Comparison of ENCODE assay signal across 17 mouse cellular contexts in genomic region chr5:104009421-104009820, GRCm38 (mm10). TPM values are rescaled to one million over a fixed set of nuclear protein-coding genes. Genes with fewer than 3 reads are reported as not detected.
"Had no signal": no experiment of that assay in that cellular context is flagged by ENCODE, and none has a peak within 500 bp of the region (broad histone marks: within the 10 kb centered on the region; RNA-seq: fewer than 3 reads in every experiment).

No protein-coding gene starts in this region.

- H3K27ac ChIP-seq: neural tube, embryonic 13.5 days; neural tube, embryonic 15.5 days; stomach, embryonic 15.5 days; stomach, postnatal 0 days had no signal

- H3K9me3 ChIP-seq: neural tube, embryonic 13.5 days; neural tube, embryonic 15.5 days; stomach, embryonic 15.5 days had no signal

- H3K4me2 ChIP-seq: neural tube, embryonic 13.5 days; neural tube, embryonic 15.5 days; stomach, embryonic 15.5 days had no signal

- H3K36me3 ChIP-seq: neural tube, embryonic 13.5 days; neural tube, embryonic 15.5 days; stomach, embryonic 15.5 days had no signal

- H3K9ac ChIP-seq: neural tube, embryonic 13.5 days; neural tube, embryonic 15.5 days; stomach, embryonic 15.5 days had no signal

- H3K4me3 ChIP-seq: neural tube, embryonic 13.5 days; neural tube, embryonic 15.5 days; stomach, embryonic 15.5 days had no signal

- H3K4me1 ChIP-seq: neural tube, embryonic 13.5 days; neural tube, embryonic 15.5 days; stomach, embryonic 15.5 days had no signal

- H3K27me3 ChIP-seq: neural tube, embryonic 13.5 days; neural tube, embryonic 15.5 days; stomach, embryonic 15.5 days had no signal

- DNase-seq: retina, postnatal 1 day; right cerebral cortex, adult 18-20 months; right cerebral cortex, postnatal 14 days; right cerebral cortex, postnatal 25 days; right cerebral cortex, postnatal 4 days; spleen, adult 18-20 months; thymus, adult 18-20 months; thymus, adult 2 months; thymus, postnatal 14 days; thymus, postnatal 25 days; thymus, postnatal 36 days; thymus, postnatal 4 days had no signal

RNA-seq across cellular contexts. Expression of gene Hsd17b13, which starts 32.2 kb away (rescaled TPM):
- polyA plus RNA-seq: neural tube, embryonic 13.5 days; neural tube, embryonic 14.5 days; neural tube, embryonic 15.5 days; thymus, adult 2 months had no signal
